Mouse (Mus musculus): ENCODE results near the gene Cypt2.
"Not testable (repeated sequence)": the region's sequence is repeated elsewhere in the genome, so short reads cannot be mapped to it uniquely, and the experiment has no call there.

Cypt2 gene

GRCm38 (mm10) chrX:105499472-105499871 lies at the start of gene Cypt2:
TSS of gene Cypt2 (plus strand) at chrX:105499772.
- not testable (repeated sequence) for DNase-seq (ENCODE audit: low read depth, low spot score)

GRCm38 (mm10) chrX:105546234-105546633 lies 46.7 kb downstream of the Cypt2 start:
- DNase-seq (ENCODE audit: low read depth, low spot score): no peak

Measured in brain, embryonic 18.5 days (tissue).